Mouse (Mus musculus) erythroid progenitor cell, adult 5-6 weeks (primary cell): Measurements from ENCODE around the gene Gm17617. TPM values are rescaled to one million over a fixed set of nuclear protein-coding genes. Genes with fewer than 3 reads are reported as not detected.
A peak's percentile ranks its signal among the peaks of the same experiment; 100 is the strongest.

Source experiments
- ATAC-seq: replicated peaks from 2 replicates; pipeline ENCODE4 v1.8.0; 2016; ENCODE audit warnings: moderate number of reproducible peaks, mild to moderate bottlenecking, moderate TSS enrichment, inconsistent platforms; ENCODE audit not compliant: poor library complexity, low FRiP score, severe bottlenecking
- total RNA-seq, 2 experiments: library from RNA; stranded (forward) in 1 of 2; stranded (reverse) in 1 of 2; fragments of 150-400 nt in 1 of 2; fragments of 186-747, 209-891 nt in 1 of 2; gene quantifications; 2 replicates each; pipeline versions ENCODE4 v1.2.3 to v1.2.4; 2015 to 2017; ENCODE audit warnings: low replicate concordance in 2 of 2

Gm17617 gene
- total RNA-seq (2015; ENCODE audit: low replicate concordance) (not detected in 2 replicates), total RNA-seq (2017; ENCODE audit: low replicate concordance) (not detected in 2 replicates)

GRCm38 (mm10) chr13:55133448-55133847, at the start of gene Gm17617:
Gene Gm17617 (minus strand): TSS chr13:55133548.
- no peak for ATAC-seq

- peak; percentile 98 for ATAC-seq
Measured at GRCm38 (mm10) chr13:55182173-55182894, 49.0 kb upstream of the Gm17617 start.

- ATAC-seq, result no peak
Measured at GRCm38 (mm10) chr13:55181786-55182172, 48.4 kb upstream of the Gm17617 start.

- ATAC-seq, result no peak
Measured at GRCm38 (mm10) chr13:55179591-55179990, 46.2 kb upstream of the Gm17617 start.

GRCm38 (mm10) chr13:55178556-55178955, 45.2 kb upstream of the Gm17617 start:
- peak; percentile 51; the same call in 1 of the 2 replicates for ATAC-seq

- no peak for ATAC-seq
Measured at GRCm38 (mm10) chr13:55177903-55178496, 44.7 kb upstream of the Gm17617 start.

- ATAC-seq, result no peak
Measured at GRCm38 (mm10) chr13:55176265-55176664, 42.9 kb upstream of the Gm17617 start.

GRCm38 (mm10) chr13:55174347-55174746, 41.0 kb upstream of the Gm17617 start:
- no peak for ATAC-seq

- ATAC-seq, result no peak
Measured at GRCm38 (mm10) chr13:55172336-55172770, 39.0 kb upstream of the Gm17617 start.

GRCm38 (mm10) chr13:55171517-55172335, 38.4 kb upstream of the Gm17617 start:
- ATAC-seq, result no peak

GRCm38 (mm10) chr13:55168958-55169369, 35.6 kb upstream of the Gm17617 start:
- no peak for ATAC-seq

- ATAC-seq, result no peak
Measured at GRCm38 (mm10) chr13:55168255-55168654, 34.9 kb upstream of the Gm17617 start.

GRCm38 (mm10) chr13:55167798-55168197, 34.5 kb upstream of the Gm17617 start:
- no peak for ATAC-seq

GRCm38 (mm10) chr13:55166806-55167725, 33.7 kb upstream of the Gm17617 start:
- no peak for ATAC-seq

- no peak for ATAC-seq
Measured at GRCm38 (mm10) chr13:55165831-55166339, 32.5 kb upstream of the Gm17617 start.

GRCm38 (mm10) chr13:55163553-55163952, 30.2 kb upstream of the Gm17617 start:
- ATAC-seq, result no peak

- ATAC-seq, result no peak
Measured at GRCm38 (mm10) chr13:55162365-55162764, 29.0 kb upstream of the Gm17617 start.

- ATAC-seq, result no peak
Measured at GRCm38 (mm10) chr13:55153951-55154350, 20.6 kb upstream of the Gm17617 start.
